Mouse (Mus musculus) ES-Bruce4 (cell line): ENCODE results near the gene Katnbl1.

Experiments
- CTCF ChIP-seq: IDR thresholded peaks from one replicate; pipeline ENCODE4 v1.8.1; 2011; ENCODE audit warnings: low read depth, low read length
- EP300 ChIP-seq: IDR thresholded peaks from 2 replicates; pipeline ENCODE4 v1.6.1; 2011; ENCODE audit warnings: low read depth, low read length; ENCODE audit not compliant: insufficient read depth
- POLR2A ChIP-seq: IDR thresholded peaks from one replicate; pipeline ENCODE4 v1.8.1; 2011; ENCODE audit warnings: low read length; ENCODE audit not compliant: insufficient read depth

DNA sequence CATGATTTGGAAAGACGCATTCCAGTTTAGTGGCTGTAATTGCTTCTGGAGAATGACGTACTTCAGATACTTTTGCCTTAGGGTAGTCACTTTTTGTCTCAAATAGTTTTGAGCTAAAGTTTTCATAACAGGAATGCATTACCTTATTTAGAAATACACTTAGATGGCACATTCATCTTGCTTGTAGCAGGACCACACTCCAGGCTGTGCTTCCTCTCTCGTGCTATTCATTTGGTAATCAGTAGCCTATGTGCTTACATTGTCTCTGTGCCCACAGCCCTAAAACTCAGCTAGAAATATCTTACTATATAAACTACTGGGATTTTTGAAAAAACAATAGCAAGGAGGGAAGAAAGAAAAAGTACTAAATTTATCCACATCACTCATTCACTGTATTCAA is 28.0 kb downstream of the Katnbl1 start:
- TF ChIP-seq CTCF (no peak), POLR2A (no peak), EP300 (no peak)
